Mouse (Mus musculus) cerebellum, adult 9-11 months (tissue): ENCODE results near the gene S100a10.
"Not testable (repeated sequence)": the region's sequence is repeated elsewhere in the genome, so short reads cannot be mapped to it uniquely, and the experiment has no call there.

ENCODE experiments used
- DNase-seq: peaks from one replicate; pipeline ENCODE4 v3.0.0; 2022

Gene S100a10

DNA sequence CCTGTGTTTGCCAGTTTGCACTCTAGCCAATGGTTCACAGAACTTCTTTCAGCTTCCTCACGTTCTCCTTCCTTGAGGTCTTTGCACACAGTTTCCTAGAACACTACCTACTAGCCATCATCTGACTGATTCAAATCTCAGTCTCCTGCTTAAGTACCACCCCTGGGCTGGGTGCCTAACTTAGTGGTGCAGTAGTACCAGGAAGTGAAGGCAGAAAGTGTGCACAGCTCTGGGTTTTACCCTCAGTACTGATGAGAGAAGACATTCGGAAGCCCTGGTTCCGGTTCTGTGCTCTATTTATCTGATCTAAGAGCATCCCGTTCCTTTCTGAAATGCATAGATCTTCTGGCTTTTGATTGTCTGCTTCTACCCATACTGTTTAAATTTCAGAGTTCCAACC is 26.8 kb downstream of the S100a10 start:
- no peak for DNase-seq

DNA sequence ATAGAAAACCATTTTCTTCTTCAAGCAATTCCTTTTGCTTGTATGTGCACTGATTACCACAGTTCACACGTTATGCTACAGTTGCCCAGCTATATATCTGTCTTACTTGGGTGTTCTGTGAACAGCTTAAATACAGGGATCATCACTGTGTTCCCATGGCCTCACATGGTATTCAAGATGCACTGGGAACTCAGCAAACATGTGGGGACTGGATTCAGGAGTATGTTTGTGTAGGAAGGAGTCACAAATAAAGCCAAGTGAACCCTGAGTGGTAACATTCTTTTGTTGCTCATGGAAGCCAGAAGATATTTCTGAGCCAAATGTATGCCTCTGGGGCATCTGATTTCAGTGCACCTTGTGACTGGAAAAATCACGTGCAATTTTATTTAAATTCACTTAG is 28.2 kb downstream of the S100a10 start:
- DNase-seq: no peak

DNA sequence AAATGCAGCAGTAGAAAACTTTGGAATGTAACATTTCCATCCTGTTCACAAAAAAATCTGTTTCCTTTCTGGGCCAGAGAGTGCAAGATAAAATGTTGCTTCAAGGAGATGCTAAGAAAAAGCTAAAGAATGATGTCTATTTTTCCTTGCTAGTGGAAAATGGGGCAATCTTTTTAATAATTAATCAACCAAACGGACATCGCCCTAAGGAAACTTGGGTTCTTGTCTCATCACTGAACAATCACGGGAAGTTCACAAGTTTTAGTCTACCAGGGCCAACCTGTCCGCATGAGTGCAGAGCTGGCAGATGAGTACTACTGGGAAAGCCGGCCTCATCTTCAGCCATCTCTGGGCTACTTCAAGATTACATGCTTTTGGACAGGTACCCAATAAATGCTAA is 34.7 kb downstream of the S100a10 start:
- no peak for DNase-seq

DNA sequence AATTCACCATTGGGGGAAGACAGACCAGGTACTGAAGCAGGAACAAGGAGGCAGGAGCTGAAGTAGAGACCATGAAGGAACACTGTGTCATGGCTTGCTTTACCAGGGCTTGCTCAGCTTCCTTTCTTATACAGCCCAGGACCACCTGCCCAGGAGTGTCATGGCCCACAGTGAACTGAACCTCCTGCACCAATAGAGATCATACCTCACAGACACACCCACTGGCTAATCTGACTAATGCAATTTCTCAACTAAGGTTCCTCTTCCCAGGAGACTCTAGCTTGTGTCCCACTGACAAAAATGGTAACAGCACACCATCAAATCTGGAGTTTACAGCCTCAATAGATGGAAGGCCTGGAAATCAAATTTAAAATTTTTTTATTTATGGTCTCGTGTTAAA is 35.4 kb downstream of the S100a10 start:
- no peak for DNase-seq

DNA sequence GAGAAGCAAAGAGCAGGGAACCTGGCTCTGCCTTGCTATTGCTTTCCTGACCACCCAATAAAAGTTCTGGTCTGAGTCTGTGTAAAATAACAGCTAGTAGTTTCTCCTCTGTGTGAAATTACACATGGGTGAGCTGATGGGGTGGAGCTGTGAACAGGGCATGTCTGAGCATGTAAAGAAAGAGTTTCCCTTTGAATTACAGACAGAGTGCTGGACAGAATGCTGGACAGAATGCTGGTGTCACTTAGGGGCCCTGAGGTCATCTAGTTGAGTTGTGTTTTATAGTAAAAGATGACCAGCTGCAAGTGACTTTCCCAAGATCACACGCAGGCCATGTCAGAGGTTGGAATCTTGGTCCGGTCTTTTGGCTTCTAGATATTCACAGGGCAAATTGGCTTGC is 37.2 kb downstream of the S100a10 start:
- no peak for DNase-seq

DNA sequence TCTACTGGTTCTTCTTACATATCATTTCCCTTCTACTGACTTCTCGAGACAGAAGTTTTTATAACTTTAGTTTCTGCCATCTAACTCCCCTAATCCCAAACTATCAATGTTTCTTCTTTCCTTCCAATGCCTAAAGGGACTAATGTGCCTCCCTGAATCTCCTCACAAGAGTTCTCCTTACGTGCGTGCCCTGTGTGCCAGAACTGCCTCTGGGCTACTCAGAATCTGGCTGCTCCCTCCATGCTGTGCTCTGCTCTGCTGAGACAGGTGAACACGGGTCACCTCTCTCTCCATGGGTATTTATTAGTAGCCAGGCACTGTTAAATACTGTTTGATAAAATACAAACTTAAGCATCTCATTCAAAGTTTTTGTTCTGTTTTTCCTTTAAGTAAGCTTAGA is 38.1 kb downstream of the S100a10 start:
- no peak for DNase-seq

DNA sequence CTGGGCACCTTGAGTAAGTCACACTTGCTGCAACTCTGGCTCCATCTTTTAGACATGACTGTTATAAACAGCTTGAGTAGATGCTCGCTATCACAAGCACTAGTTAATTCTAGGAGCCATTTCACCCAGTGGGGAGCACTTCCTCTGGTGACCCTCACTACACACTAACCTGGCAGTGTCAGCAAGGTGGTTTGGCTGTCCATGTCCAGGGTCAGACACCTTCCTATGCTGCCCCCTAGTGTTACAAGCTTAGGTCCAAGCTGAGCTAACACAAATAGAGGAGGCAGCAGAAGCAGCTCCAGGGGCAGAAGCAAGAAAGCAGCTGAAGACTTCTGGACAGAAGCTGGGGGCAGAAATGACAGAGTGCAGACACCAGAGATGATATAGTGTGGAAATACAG is 38.6 kb downstream of the S100a10 start:
- DNase-seq: no peak

DNA sequence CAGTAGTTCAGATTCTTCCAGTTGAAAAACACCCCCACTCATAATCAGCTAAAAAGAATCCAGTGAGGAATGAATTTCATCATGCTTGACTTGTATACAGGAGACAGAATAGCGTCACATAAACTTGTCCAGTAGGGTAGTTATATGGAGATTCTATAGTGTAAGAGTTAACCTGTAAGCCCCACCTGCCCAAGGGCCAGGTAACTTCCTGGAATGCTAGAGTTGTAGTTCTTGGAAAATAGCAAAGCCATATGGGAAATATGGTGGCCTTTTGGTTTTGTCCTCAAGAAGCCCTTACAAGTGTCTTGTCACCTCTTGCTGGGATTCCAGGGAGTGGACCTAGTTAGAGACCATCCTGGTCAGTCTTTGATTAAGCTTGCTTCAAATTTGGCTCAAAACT is 41.8 kb downstream of the S100a10 start:
- no peak for DNase-seq

DNA sequence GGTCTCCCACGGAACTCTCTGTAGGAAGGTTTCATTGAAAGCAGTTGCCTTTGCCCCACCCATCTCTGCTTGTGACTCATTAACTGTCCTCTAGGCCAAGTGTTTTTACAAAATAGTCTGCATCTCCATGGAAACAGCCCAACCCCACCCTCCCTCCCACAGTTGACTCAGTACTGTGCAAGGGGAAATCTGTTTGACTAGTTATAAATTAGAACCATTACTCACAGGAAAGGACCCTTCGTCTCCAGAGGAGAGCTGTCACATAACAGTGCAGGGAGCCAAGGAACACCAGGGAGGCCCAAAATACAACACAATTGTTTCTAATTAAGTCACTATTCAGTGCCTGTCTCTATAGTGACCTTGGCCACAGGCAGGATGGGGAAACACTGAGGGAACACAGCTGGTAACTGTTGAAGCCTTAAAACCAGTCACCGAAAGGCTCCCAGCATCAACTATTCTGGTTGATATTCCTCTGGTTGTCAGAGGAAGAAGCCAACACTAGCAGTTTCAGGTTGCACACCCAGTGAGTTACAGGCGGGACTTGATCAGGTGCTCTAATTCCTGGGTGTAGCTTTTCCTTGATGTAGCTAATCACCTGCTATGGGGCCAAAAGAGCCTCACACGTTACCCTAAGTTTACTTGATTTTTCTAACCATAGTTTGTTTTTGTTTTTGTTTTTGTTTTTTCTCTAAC is 42.5 kb downstream of the S100a10 start:
- DNase-seq: no peak

DNA sequence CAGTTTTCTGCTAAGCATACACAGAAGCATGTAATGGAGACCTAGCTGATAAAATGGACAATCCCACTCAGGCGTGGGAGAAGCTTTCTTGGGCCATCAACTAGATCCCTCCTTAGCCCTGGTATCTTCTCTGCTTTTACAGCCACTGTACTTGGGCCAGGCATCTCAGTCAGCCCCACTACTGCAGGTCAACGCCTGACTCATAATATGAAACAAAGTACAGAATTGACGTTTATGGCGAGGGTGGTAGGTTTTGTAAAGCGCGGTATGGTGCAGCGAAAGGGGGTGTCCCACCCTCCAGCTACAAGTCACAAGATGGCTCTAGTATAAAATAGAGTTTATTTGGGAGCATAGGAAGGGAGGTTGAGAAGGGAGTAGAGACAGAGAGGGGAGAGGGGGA is 43.1 kb downstream of the S100a10 start:
- DNase-seq: no peak

DNA sequence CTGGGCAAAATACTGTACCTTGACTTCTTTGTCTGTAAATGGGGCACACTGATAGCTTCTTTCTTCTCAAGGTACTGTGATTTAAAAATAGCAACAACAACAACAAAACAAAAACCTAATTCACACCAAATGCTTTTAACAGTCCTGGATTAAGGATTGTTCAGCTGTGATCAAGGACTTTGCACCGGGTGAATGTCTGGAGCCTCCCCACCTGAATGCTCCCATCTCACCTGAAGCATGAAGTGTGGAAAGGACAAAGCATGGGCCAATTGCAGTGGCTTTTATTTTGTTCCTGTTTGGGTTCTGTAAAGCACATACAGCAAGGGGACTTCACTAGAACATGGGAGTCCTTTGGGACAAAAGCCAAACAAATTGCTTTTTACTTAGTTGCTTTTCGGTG is 45.3 kb downstream of the S100a10 start:
- DNase-seq: no peak

DNA sequence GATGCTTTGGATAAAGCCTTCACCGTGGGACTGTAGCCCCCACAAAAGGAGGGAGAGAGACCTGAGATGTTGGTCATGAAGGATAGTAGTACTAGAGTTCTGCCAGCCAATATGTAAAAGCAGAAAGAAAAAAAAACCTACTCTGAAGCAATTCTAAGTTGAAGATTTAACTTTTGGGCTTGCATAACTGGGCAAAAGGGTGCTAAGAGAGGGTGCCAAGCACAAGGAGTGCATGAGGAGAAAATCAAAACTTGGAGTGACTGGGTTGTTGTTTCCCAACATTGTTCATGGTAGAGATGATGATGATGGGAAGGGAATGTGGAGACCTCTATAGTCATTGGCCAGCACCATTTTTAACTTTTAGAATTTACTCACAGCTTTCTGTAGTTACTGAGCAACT is 47.0 kb downstream of the S100a10 start:
- no peak for DNase-seq

DNA sequence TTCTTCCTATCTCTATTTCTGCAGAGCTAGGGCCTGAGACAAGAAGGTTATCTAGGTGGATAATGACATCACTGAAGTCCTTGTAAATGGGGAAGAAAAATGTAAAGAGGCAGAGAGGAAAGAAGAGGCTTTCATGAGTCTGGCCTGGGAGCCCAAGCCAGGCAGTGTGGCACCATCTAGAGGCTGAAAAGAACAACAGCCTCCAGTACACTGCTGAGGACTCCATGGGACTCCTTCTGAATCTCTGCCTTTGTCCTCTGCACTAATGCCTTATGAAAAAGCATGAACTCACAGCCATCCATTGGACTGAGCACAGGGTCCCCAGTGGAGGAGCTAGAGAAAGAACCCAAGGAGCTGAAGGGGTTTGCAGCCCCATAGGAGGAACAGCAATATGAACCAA is 54.1 kb downstream of the S100a10 start:
- DNase-seq: not testable (repeated sequence)
